Mouse (Mus musculus): ENCODE results near the gene Trim28. TPM values are rescaled to one million over a fixed set of nuclear protein-coding genes. Genes with fewer than 3 reads are reported as not detected.

The Trim28 gene
- total and polyA plus RNA-seq, 3 experiments = 104 to 1,160 (median 702) TPM

DNA sequence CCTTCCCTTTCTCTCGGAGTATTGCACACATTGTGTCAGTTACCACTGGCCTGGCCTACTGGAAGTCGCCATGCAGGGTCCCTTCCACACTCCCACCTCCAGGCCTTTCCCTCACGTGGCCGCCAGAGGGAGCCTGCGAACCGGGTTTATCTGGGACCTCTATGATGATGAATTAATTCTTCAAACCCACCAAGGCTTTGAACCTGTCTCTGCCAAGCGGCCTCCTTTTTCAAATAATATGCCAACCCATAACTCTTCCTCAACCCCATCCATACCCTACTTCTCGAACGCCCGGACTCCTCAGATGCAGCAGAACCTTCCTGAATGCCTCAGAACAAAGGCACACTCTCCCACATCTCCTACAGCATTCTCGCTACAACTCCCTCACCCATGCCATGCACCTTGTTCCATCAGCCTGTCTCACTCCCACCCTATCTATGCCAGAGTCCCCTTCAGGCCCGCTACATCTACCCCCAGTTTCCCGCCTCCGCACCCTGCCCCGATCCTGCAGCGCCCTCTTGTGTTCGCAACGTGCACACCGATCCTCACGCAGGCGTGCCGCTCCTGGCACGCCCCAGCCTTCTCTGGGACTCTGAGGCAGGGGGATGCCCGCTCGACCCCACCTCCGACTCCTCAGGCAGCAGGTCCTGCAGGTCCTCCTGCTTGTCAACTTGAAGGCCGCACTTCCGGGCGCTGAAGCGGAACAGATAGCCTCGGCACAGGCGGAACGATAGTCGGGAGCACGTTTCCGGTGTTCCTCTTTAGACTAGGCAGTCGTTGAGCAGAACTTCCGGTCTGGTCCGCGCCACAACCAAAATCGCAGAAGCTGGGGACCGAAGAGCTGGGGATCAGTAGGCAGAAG is 10.5 kb downstream of the Trim28 start:
- peak; percentile 99 for DNase-seq (ENCODE audit: low read depth, low spot score)
- TF ChIP-seq CTCF (IDR thresholded peaks at IDR 0.05 in 2 of 3, conservative IDR thresholded peaks at IDR 0.05 in 1 of 3; ENCODE audit: control insufficient read depth in 1 of 3, insufficient read depth in 1 of 3, low read depth in 2 of 3, low read length in 3 of 3, poor library complexity in 1 of 3, severe bottlenecking in 1 of 3) = peak; percentile 64 to 91 (median 82)
- no peak for TF ChIP-seq UBTF (IDR thresholded peaks at IDR 0.05; ENCODE audit: borderline replicate concordance, insufficient read depth, low read depth, low read length)
- no peak for TF ChIP-seq GATA1 (IDR thresholded peaks at IDR 0.05; ENCODE audit: low read depth, low read length)
- TF ChIP-seq ZNF384 (IDR thresholded peaks at IDR 0.05; ENCODE audit: low read depth, low read length) = no peak
- no peak for TF ChIP-seq USF2 (IDR thresholded peaks at IDR 0.05; ENCODE audit: borderline replicate concordance in 1 of 2, insufficient read depth in 1 of 2, low read depth in 1 of 2, low read length in 2 of 2)
- no peak for TF ChIP-seq JUND (IDR thresholded peaks at IDR 0.05; ENCODE audit: low read depth, low read length)
- TF ChIP-seq POLR2A (IDR thresholded peaks at IDR 0.05; ENCODE audit: control insufficient read depth in 1 of 2, insufficient read depth in 1 of 2, low read depth in 1 of 2, low read length in 2 of 2, poor library complexity in 1 of 2) = peak; percentile 43 to 47; a peak in 2 of 4 replicates
- TF ChIP-seq NELFE (IDR thresholded peaks at IDR 0.05; ENCODE audit: low read depth, low read length) = peak; percentile 54; the same call in 1 of the 2 replicates
- peak; percentile 61 for TF ChIP-seq MXI1 (IDR thresholded peaks at IDR 0.05; ENCODE audit: low read depth, low read length)
- peak; percentile 74 for TF ChIP-seq SMC3 (IDR thresholded peaks at IDR 0.05; ENCODE audit: low read depth, low read length)
- peak in 1 of 2 experiments; percentile 13; a peak in 2 of 4 replicates for TF ChIP-seq EP300 (IDR thresholded peaks at IDR 0.05; ENCODE audit: low read depth in 1 of 2, low read length in 2 of 2)
- TF ChIP-seq ZKSCAN1 (IDR thresholded peaks at IDR 0.05; ENCODE audit: low read depth, low read length) = no peak
- TF ChIP-seq MEF2A (IDR thresholded peaks at IDR 0.05; ENCODE audit: extremely low read depth, insufficient replicate concordance, low read depth, low read length, poor library complexity, severe bottlenecking) = no peak
- 0 out of 2 replicates have a peak, but pooled peaks have one; percentile 16 for TF ChIP-seq ETS1 (IDR thresholded peaks at IDR 0.05; ENCODE audit: low read depth, low read length)
- TF ChIP-seq MAZ (IDR thresholded peaks at IDR 0.05; ENCODE audit: low read depth, low read length) = peak; percentile 81
- TF ChIP-seq RCOR1 (IDR thresholded peaks at IDR 0.05; ENCODE audit: low read depth, low read length) = no peak
- peak; percentile 42; the same call in 1 of the 2 replicates for TF ChIP-seq NRF1 (IDR thresholded peaks at IDR 0.05; ENCODE audit: insufficient read depth, low read depth, low read length, poor library complexity, severe bottlenecking)
- no peak for TF ChIP-seq ZMIZ1 (IDR thresholded peaks at IDR 0.05; ENCODE audit: low read depth, low read length)
- peak; percentile 88 for TF ChIP-seq ELF1 (IDR thresholded peaks at IDR 0.05; ENCODE audit: low read depth, low read length)
- peak; percentile 92 for TF ChIP-seq HCFC1 (IDR thresholded peaks at IDR 0.05; ENCODE audit: low read depth, low read length)
- peak; percentile 70 for TF ChIP-seq MAX (IDR thresholded peaks at IDR 0.05; ENCODE audit: low read length)
- peak; percentile 88 for TF ChIP-seq TBP (IDR thresholded peaks at IDR 0.05; ENCODE audit: low read depth, low read length)
- TF ChIP-seq ZC3H11A (IDR thresholded peaks at IDR 0.05; ENCODE audit: low read depth, low read length) = peak; percentile 24; the same call in 1 of the 2 replicates
- peak; percentile 55 for TF ChIP-seq RAD21 (IDR thresholded peaks at IDR 0.05; ENCODE audit: low read depth, low read length)
- TF ChIP-seq CHD1 (IDR thresholded peaks at IDR 0.05; ENCODE audit: low read depth, low read length) = 0 out of 2 replicates have a peak, but pooled peaks have one; percentile 70
- TF ChIP-seq SIN3A (IDR thresholded peaks at IDR 0.05; ENCODE audit: low read length) = peak; percentile 84
- peak; percentile 80 for TF ChIP-seq MYC (IDR thresholded peaks at IDR 0.05; ENCODE audit: low read depth, low read length)
- TF ChIP-seq TAL1 (IDR thresholded peaks at IDR 0.05; ENCODE audit: low read length) = no peak
- peak; percentile 88; the same call in 1 of the 2 replicates for TF ChIP-seq E2F4 (IDR thresholded peaks at IDR 0.05; ENCODE audit: borderline replicate concordance, low read depth, low read length)
- TF ChIP-seq USF1 (IDR thresholded peaks at IDR 0.05; ENCODE audit: low read depth, low read length) = peak; percentile 61
- peak; percentile 65 for TF ChIP-seq TCF12 (IDR thresholded peaks at IDR 0.05; ENCODE audit: low read depth, low read length)
- no peak for TF ChIP-seq MAFK (IDR thresholded peaks at IDR 0.05; ENCODE audit: borderline replicate concordance, low read depth, low read length)
- TF ChIP-seq BHLHE40 (IDR thresholded peaks at IDR 0.05; ENCODE audit: borderline replicate concordance, low read depth, low read length) = no peak
- TF ChIP-seq GABPA (IDR thresholded peaks at IDR 0.05; ENCODE audit: low read depth, low read length) = no peak

More for the DNA sequence above, 10.5 kb downstream of the Trim28 start:
- Histone ChIP-seq H3K36me3 (ENCODE audit: control insufficient read depth in 1 of 2, insufficient read depth in 2 of 2, low read length in 2 of 2) (no peaks in the 10 kb centered on the region; a peak in 1 of 4 replicates), H3K27ac (ENCODE audit: control insufficient read depth, low read depth, low read length) (peak overlapping the region; percentile 93), H3K4me3 (ENCODE audit: control insufficient read depth in 1 of 2, insufficient read depth in 1 of 2, low read depth in 2 of 2, low read length in 2 of 2) (peak overlapping the region; percentile 65 to 88), H3K9me3 (replicated peaks; ENCODE audit: insufficient read depth, low read length) (no peaks in the 10 kb centered on the region), H3K4me1 (ENCODE audit: control insufficient read depth in 1 of 2, insufficient read depth in 2 of 2, low read length in 2 of 2) (peaks cover 0 to 14% of the 10 kb centered on the region in 2 experiments; a peak in 3 of 4 replicates), H3K79me2 (ENCODE audit: control insufficient read depth, insufficient read depth, low read length, poor library complexity) (peaks cover 20% of the 10 kb centered on the region), H3K27me3 (ENCODE audit: control insufficient read depth in 1 of 2, insufficient read depth in 2 of 2, low read length in 2 of 2) (no peaks in the 10 kb centered on the region), H3K9ac (ENCODE audit: control insufficient read depth, low read depth, low read length, poor library complexity, severe bottlenecking) (peak overlapping the region; percentile 92)

Data from MEL (cell line).